Mouse (Mus musculus) c-Kit-negative CD71-positive TER-119-positive erythroid progenitor cells, embryonic 14.5 days (primary cell): ENCODE measurements around the gene Ifit2.

ENCODE experiments used
- DNase-seq: peaks from one replicate; pipeline ENCODE4 v3.0.0-alpha.2; 2013; ENCODE audit warnings: low read depth, low spot score

Ifit2 gene

DNA sequence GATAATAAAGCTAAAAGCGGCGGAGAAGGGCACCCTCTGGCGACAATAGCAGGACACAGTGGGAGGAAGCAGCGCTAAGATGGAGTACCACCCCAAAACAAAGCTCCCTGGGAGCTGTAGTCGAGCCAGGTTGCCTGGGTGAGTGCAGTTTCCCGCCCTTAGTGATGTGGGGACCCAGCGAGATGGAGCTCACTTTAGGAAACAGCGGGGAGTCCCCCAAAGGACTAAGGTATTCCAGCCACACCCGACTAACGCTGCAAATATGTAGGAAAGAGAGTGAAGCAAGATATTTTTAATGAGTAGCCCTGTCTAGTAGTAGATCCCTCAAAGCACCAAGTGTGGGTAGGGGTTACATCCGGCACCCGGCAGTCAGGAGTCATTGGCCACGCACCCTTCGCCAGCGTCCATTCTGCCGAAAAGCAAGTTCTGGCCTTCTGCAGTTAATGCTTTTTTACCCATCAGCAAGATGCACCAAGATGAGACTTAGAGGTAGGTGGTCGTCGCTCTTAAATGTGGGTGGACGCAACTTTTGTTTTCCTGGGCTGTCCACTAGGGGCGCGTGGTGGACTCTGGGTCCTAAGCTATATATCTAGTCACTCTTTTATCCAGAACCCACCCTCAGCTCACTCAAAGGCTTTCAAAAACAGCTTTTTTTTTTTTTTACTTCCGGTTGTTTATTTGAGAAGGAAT is at the start of gene Ifit2:
Ifit2 (plus strand) TSS at position 161 of the 690 bp plus-strand sequence.
- peak; percentile 19 for DNase-seq

DNA sequence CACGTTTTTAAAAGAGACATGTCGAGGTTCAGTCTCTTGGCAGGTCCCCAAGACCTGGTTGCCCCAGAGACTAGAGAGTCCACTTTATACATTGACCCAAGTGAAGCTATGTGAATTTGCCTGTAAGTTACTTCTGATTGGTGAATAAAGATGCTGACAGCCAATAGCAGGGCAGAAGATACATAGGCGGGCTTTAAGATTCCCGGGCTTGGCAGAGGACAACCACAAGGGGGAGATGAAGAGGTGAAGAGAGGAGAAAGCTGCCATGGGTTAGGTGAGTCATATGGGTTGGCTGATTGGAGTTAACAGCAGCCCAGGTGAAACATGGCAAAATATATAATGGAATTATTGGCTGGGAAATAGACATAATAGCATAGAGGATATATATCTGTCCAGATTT is 49.7 kb upstream of the Ifit2 start:
- DNase-seq = peak; percentile 40

DNA sequence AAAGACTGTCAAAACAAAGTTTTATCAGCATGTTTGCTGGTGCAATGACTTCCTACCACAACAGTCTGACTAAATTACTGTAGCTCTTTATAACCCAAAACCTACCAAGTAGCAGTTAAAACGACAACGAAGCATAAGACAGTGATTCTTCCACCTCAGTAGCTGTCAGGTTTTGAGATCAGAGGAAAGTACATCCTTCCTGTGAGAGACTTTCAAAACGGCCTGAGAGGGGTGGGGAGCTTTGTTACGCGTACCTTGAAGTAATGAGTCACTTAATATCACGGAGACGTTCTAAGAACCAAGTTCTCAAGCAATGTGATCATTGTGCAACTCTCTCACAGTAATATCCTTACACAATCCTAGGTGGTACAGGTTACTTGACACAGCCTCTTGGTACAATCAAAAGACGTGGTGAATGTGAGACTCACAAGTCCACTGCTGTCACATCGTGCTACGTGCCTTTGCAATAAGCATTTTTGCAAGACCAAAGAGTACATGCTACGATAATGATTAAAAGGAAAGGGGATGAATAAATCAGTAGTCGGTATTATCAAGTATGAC is 45.3 kb upstream of the Ifit2 start:
- DNase-seq = no peak

- no peak for DNase-seq
These were observed 39.8 kb upstream of the Ifit2 start for GRCm38 (mm10) chr19:34510717-34511116.

DNA sequence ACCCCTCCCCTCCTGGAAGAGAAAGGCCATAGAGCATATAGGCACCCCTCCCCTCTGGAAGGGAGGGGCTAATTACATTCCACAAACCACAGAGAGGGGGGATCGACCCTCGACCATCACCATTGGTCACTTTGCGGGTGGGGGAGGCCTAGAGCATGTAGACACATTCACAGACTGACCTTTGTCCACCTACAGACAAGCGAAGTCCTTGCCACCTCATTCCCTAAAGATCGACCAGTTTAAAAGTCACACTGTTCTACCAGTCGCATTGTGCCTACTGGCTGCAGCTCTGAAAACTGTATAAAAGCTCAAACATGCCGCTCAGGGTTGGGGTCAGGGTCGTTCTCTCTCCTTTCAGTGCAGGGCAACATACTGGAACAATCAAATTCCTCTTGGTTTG is 39.0 kb upstream of the Ifit2 start:
- no peak for DNase-seq

- no peak for DNase-seq
These were observed 34.8 kb upstream of the Ifit2 start for GRCm38 (mm10) chr19:34515681-34516080.

- no peak for DNase-seq
These were observed 34.1 kb upstream of the Ifit2 start for GRCm38 (mm10) chr19:34516346-34516745.

GRCm38 (mm10) chr19:34517197-34517596 is 33.3 kb upstream of the Ifit2 start:
- no peak for DNase-seq

- no peak for DNase-seq
These were observed 32.5 kb upstream of the Ifit2 start for GRCm38 (mm10) chr19:34517812-34518594.

DNA sequence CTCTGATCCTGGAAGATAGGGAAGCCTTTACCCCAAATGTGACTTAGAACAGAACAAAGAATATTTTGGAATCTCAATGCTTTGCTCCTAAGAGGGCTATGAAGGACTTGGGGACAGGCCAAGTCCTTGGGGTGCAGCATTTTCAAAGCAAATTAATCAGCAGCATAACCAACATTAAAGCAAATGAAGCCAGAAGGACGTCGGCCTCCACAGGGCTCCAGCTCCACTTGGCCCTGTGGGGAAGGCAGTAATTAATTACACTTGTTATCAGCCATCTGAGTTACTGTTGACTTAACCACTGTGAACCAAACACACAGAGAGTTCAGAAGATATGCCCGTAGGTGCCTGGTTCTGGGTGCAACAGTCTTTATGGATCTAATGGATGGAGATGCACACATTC is 31.7 kb upstream of the Ifit2 start:
- no peak for DNase-seq

GRCm38 (mm10) chr19:34519646-34520045 is 30.8 kb upstream of the Ifit2 start:
- DNase-seq = no peak

DNA sequence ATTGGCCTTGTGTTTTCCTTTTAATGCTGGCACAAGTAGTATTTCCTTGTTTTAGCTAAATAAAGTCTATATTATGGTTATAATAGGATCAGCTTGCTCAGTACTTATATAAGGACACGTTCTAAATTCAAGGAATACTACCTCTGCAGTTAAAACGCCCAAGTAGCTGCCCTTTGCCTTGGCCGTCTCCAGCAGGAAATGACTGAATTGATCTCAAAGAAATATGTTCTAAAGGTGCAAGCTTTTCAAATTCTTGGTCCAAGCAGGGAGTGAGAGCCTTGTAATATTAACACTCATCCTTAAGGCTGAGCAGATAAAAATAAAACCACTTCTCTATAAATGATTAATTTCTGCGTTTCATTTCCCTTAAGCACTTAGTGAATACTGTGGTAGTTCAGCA is 30.4 kb upstream of the Ifit2 start:
- DNase-seq = no peak

- no peak for DNase-seq
These were observed 29.1 kb upstream of the Ifit2 start for GRCm38 (mm10) chr19:34521361-34521760.

- no peak for DNase-seq
These were observed 28.5 kb upstream of the Ifit2 start for GRCm38 (mm10) chr19:34521978-34522377.

DNA sequence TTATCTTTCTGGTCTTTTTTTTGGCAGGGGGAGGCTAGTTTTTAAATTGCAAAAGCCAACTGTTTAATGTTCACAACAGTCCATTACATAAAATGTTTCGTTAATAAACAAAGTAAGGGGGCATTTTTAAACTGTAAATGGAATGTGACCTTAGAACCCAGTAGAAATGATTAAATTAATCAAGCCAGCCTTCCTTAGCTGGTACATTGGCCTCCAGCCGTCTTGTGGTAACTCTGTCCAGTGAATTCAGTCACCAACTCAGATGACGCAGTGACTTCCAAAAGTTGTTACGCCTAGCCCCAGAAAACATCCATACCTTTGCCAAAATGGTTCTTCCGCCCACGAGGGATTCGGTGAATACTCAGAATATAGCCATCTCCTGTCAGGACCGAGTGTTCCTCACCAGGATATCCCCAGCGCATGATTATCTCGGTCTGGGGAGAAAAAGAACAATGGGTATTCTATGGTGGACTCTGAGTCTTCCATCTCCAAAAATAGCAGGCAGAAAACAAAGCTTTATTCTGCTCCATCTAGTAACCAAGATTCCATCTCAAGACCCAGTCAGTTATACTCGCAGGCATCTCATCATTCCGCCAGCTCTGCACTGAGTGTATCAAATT is 27.3 kb upstream of the Ifit2 start:
- no peak for DNase-seq

DNA sequence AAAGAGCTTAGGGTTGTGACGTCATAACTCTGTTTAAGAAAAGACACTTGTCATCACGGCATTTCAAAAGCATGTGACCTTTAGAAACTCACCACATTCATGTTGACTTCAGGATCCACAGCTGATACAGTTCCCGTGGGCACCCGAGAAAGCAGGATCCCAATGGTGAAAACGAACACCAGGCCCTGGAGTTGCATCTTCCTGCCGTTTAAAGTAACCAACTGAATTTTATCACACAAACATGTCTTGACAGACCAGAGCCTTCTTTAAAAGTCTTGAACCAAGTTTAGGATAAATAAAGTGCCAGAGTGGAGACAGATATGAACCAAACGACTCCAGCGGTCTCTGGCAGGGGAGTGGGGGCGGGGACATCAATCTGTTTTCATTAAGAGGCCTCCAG is 25.8 kb upstream of the Ifit2 start:
- no peak for DNase-seq

DNA sequence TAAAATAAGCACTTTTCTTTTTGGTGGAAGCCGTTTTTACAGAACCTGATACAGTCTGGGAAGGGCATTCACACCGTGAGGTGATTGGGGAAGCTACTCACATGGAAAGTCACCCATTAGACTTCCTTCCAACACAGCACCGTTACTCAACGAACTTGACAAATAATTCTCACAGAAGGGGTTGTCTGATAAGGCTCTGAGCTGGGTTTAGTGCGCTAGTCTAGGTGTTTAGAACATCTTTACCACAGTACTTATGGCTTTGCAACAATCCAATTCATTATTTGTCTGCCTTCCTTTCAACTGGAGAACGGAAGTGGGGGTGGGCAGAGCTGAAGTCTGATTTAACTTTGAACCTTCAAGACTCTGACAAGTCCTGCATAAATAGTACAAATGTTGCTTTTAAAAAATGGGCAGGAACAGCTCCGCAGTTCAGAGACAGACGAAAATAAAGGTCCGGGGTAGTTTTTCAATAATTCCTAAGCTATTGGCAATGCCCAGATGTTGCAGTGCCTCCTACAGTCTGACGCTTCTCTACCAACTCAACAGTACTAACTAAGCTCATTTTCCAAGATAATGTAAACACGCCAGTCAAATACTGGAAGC is 24.1 kb upstream of the Ifit2 start:
- peak; percentile 11 for DNase-seq

DNA sequence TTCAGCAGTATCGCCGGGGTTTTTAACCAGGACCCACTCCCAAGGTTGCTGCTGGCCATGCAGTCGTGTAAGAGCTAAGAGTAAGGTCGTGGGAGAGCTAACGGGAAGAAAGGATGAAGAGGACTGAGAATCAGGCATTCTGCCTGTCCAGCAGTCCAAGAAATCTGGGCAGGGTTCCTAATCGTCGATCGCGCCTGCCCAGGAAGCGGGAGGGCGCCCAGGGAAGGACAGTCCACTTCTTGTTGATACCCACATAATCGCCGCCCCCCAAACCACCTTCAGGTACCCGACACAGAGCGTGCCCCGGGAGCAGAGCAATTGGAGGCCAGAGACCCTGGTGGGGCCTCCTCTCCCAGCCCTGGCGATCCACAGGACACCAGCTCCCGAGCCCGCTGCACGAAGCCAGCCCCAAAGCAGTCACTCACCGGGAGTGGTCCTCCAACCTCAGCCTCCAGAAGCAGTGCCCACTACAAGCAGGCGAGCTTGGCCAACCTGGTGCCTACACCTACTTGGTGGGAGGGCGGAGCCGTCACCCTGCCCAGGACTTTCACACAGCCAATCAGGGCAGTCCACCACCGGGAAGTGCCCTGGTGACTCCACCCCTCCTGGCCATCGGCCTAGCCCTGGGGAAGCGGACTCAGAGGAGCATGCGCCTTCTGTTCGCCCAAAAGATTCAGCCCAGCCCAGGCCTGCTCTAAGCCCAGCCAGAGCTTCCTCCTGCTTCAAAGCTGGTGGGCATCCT is 23.4 kb upstream of the Ifit2 start, which contains the start of gene Lipa:
Lipa (minus strand) TSS at position 534 of the 742 bp plus-strand sequence.
- DNase-seq = peak; percentile 81

- DNase-seq = no peak
These were observed 18.3 kb upstream of the Ifit2 start for GRCm38 (mm10) chr19:34532061-34532751.

- DNase-seq = no peak
These were observed 11.1 kb upstream of the Ifit2 start for GRCm38 (mm10) chr19:34539422-34539821.

GRCm38 (mm10) chr19:34546211-34546610 is 4.3 kb upstream of the Ifit2 start:
- DNase-seq = no peak
